Comparison of ENCODE assay signal across 9 mouse cellular contexts in genomic region chr6:30307691-30308090, GRCm38 (mm10). TPM values are rescaled to one million over a fixed set of nuclear protein-coding genes. Genes with fewer than 3 reads are reported as not detected.
DNase-seq lines count a peak whose midpoint lies in the region; TF ChIP-seq lines count a peak whose summit lies in the region.
"Had no signal": no experiment of that assay in that cellular context is flagged by ENCODE, and none has a peak within 500 bp of the region (broad histone marks: within the 10 kb centered on the region; RNA-seq: fewer than 3 reads in every experiment).

No protein-coding gene starts in this region.

- no peak for TF ChIP-seq CTCF in embryonic fibroblast, embryonic 13.5 days (IDR thresholded peaks at IDR 0.05; ENCODE audit: borderline replicate concordance, insufficient read depth, low read length)

- no peak overlapping the region for H3K4me3 ChIP-seq in embryonic fibroblast, embryonic 13.5 days (ENCODE audit: insufficient read depth, low read length)
- H3K4me3 ChIP-seq: neural tube, embryonic 12.5 days had no signal

- H3K27ac ChIP-seq in embryonic fibroblast, embryonic 13.5 days (ENCODE audit: insufficient read depth, low read length): peak overlapping the region; percentile 39; the same call in 1 of the 2 replicates
- H3K27ac ChIP-seq: neural tube, embryonic 12.5 days had no signal

- DNase-seq in kidney, adult 11 months: peak; percentile 31
- no peak for DNase-seq in kidney, adult 8-10 months
- DNase-seq in kidney, postnatal 14 days: peak; percentile 25
- DNase-seq in spleen, postnatal 10 days (ENCODE audit: low spot score in 2 of 2): peak; percentile 70 to 86
- no peak for DNase-seq in left cerebral cortex, adult 9 months (ENCODE audit: low spot score in 2 of 2)
- DNase-seq in frontal cortex, postnatal 14 days (ENCODE audit: low spot score in 2 of 2): no peak
- DNase-seq in left cerebral cortex, postnatal 10 days (ENCODE audit: extremely low spot score in 1 of 2, low spot score in 2 of 2): no peak

- H3K4me1 ChIP-seq in embryonic fibroblast, embryonic 13.5 days (ENCODE audit: control insufficient read depth, insufficient read depth, low read length): no peaks in the 10 kb centered on the region

- intact Hi-C loops in left cerebral cortex, postnatal 10 days (cut with DNase I): no loop called here

- no peak for TF ChIP-seq POLR2A in embryonic fibroblast, embryonic 13.5 days (IDR thresholded peaks at IDR 0.05; ENCODE audit: low read depth, low read length)

RNA-seq across cellular contexts. Expression of gene Ube2h, which starts 3.4 kb away (rescaled TPM):
- polyA plus RNA-seq in embryonic fibroblast, embryonic 13.5 days (2011; ENCODE audit: insufficient read length, low read depth, missing spikeins): 84.0 and 92.8 TPM in 2 replicates
- 10 to 100 TPM; 92.0 to 93.9 TPM for total RNA-seq in left cerebral cortex, postnatal 10 days (2021)

Comparison
In these comparisons a context has a peak if more than half of its experiments do, and no peak if none do; other contexts are left out.
1. DNase-seq: peak in kidney, adult 11 months (single experiment), kidney, postnatal 14 days (single experiment) and spleen, postnatal 10 days (2 of 2); none in kidney, adult 8-10 months (0 of 2), left cerebral cortex, adult 9 months (0 of 2), frontal cortex, postnatal 14 days (0 of 2) and left cerebral cortex, postnatal 10 days (0 of 2).